Mouse (Mus musculus) erythroid progenitor cell, adult 5-6 weeks (primary cell): Measurements from ENCODE around the gene Mpc1. TPM values are rescaled to one million over a fixed set of nuclear protein-coding genes. Genes with fewer than 3 reads are reported as not detected.
"Not testable (repeated sequence)": the region's sequence is repeated elsewhere in the genome, so short reads cannot be mapped to it uniquely, and the experiment has no call there.

ENCODE experiments used
- ATAC-seq: replicated peaks from 2 replicates; pipeline ENCODE4 v1.8.0; 2016; ENCODE audit warnings: moderate number of reproducible peaks, mild to moderate bottlenecking, moderate TSS enrichment, inconsistent platforms; ENCODE audit not compliant: poor library complexity, low FRiP score, severe bottlenecking
- total RNA-seq, 2 experiments: library from RNA; stranded (forward) in 1 of 2; stranded (reverse) in 1 of 2; fragments of 150-400 nt in 1 of 2; fragments of 186-747, 209-891 nt in 1 of 2; gene quantifications; 2 replicates each; pipeline versions ENCODE4 v1.2.3 to v1.2.4; 2015 to 2017; ENCODE audit warnings: low replicate concordance in 2 of 2

The Mpc1 gene
- total RNA-seq (2015; ENCODE audit: low replicate concordance) (62.5 and 64.2 TPM in 2 replicates), total RNA-seq (2017; ENCODE audit: low replicate concordance) (29.8 and 39.3 TPM in 2 replicates)

DNA sequence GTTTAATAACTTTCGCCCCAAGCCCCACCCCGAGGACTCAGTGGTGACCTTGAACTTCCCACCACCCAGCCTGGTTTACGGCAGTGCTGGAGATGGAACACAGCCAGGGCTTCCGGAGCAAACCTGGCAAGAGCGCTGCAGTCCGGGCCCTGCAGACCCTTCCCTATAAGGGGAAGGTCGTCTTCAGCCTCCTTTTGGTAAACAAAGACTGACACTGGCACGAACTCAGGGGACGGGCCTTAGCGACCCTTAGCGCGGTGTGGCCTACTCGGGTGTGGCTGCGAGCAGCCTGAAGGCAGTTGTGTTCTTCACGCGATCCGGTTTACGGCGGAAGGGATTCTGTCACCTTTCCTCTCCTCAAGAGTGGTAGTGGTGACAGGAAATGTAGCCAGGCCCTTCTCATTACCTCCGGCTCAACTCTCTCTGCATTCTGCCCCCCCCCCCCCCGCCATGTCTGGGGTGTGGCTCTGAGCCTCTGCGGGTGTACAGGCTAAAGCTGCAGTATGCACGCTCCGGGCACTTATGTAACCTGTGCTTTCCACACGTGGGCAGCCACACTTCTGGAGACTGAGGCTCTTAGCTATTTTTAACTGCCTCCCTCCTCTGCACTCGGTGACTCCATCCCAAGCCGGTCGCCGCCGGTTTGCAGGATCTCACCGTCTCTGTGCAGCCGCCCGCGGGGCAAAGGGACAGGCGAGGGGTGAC is at the start of gene Mpc1:
Mpc1 (plus strand) TSS at position 84 of the 705 bp plus-strand sequence.
- peak; percentile 33 for ATAC-seq

DNA sequence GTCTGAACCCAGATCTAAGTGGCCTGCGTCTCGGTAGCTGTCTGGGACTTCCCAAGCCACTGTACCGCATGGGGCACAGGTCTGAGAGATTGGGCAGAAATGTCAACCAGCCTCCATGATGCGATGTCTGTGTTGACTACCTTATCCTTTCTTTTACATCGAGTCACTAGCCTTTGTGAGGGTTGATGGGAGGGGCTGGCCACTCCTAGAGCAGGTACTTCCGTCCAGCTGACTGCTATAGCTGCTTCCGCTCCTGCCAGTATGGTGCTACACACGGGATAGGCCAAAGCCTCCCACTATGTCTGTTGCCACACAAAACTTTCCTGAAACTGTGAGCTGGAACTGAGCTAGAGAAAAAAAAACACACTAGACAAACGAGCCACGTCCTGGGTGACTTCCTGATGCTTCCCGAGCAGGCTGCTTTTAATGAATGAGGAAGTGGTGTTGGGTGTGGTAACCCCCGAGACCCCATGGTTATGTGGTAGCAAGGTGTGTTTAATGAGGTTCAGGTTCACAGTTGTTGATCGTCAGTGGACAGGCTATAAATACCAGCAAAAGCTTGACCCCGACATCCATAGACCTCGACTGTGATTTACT is 49.0 kb upstream of the Mpc1 start:
- no peak for ATAC-seq

DNA sequence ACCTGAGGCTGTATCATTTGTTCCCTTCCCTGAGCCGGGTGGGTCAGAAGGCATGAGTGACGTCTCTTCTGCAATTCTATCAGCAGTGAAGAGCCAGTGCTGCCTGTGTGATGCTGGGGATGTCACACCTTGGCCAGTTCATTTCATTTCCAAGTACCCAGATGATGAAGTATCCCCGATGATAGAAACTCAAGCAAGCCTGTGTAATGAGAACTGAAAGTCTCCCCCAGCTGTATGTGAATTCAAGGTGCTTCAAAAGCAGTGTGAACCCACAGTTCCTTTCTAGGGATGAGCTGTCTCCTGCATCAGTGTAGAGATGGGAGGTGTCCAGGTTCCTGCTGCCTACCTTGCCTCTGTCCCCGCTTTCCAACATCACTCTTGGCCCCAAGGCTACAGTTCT is 48.2 kb upstream of the Mpc1 start:
- ATAC-seq, result no peak

DNA sequence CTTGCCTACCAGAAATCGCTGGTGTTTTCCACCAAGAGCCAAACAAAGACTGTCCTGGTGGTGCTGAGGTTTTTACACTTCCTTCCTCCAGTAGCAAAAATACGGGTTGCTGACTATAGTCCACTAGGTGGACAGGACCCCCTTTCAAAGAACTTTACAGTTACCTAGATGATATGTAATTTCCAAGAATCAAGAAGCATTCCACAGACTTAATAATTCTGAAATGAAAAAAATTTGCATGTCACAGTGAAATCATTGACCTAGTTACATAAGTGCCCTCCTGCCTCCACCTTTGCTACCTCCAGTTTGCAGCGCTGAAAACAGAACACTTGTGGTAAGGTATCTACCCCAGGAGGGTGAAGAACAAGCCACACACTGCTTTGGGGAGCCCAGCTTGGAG is 47.0 kb upstream of the Mpc1 start, which contains the start of gene Ccr6:
Ccr6 (plus strand) TSS at position 301 of the 400 bp plus-strand sequence.
- ATAC-seq, result no peak

DNA sequence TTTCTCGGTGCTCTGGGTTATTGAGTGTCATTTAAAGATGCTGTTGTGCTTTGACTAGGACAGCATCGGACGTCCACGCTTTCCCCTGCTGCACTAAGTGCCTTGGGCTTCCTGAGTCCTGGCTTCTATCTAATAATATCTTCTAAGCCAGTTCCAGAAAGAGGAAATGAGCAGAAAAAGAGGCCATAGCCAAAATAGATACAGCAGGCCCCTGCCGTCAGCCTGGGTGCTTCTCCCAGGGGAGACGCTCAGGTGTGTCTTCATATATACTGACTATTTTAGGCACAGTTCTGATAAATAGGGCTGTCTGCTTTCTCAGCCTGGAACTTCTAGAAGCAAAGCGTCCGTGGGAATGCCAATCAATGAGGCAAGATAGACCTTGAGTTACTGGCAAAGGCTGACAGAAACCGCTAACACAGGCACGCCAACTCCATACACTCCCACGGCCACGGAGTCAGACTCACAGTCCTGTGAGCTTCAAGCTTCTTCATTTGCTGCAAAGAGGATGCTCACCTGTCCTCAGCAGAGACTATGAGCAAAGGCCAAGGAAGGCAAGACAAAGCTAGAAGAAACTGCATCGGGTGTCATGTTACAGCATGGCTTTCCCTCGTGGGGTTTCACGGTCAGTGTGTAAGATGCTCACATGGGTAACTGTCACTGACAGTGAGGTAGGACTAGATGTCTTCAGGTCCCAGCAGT is 44.5 kb upstream of the Mpc1 start:
- ATAC-seq, result no peak

DNA sequence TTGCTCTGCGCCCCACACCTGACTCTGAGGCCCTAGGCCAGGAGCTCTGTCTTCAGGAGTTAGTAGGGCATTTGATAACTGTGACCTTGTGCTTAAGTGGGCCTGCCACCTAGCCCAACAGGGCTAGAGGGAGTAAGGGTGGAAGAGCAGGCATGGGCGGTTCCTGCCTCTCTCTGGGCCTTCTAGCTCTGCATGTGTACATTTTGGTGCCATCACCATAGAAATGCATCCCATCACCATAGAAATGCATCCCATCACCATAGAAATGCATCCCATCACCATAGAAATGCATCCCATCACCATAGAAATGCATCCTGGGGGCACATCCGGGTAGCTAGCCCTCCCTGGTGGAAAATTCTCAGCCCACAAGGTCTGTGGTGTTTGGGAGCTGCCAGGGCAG is 43.1 kb upstream of the Mpc1 start:
- ATAC-seq, result no peak

DNA sequence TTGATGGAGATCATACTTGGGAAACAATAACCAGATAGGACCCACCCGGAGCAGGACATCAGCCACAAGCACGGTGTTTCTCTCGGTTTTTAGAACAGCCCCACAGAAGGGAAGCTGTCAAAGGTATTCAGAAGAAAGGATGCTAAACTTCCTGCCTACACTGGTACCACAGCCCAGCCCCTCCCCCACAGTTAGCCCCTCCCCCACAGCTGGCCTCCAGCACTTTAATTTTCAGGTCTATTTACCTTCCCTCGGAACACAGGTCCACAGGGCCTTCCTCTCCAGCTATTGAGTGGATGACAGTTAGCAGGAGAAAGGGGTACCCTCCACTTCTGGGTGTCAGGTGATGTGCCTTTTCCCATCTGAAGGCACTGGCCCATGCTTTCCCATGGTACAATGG is 42.2 kb upstream of the Mpc1 start:
- ATAC-seq, result no peak

DNA sequence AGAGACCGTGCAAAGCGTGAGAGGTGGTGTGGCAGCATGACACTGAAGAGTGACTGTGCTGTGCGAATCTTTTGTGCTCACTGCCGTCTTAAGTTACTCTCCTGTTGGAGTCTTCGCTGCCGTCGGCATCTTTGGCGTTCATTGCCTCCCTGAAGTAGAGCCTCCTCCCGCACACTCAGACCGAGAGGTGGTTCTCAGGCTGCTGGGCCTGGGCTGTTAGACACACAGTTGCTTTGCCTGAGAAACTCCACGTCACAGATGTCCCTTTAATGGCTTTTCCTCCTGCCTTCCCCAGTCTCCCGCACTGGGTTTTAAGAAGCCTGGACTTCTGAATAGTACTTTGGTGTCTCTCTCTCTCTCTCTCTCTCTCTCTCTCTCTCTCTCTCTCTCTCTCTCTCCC is 41.1 kb upstream of the Mpc1 start:
- no peak for ATAC-seq

DNA sequence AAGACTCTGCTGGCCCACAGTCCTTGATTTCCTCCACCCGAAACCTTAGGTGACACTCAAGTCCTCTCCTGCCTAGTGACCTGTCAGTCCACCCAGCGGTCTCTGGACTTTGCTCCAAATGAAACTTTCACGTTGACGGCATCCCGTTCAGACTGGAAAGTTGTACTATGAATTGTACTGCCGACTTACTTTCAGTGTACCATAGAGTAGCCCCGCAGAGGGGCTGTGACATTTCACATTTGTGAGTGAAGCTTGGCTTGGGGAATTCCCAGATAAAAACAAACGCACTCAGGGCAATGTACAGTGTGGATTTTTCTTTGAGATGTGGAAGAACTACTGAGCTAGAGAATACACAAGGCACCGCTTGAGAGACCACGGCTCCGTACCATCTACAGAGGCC is 40.5 kb upstream of the Mpc1 start:
- ATAC-seq, result no peak

DNA sequence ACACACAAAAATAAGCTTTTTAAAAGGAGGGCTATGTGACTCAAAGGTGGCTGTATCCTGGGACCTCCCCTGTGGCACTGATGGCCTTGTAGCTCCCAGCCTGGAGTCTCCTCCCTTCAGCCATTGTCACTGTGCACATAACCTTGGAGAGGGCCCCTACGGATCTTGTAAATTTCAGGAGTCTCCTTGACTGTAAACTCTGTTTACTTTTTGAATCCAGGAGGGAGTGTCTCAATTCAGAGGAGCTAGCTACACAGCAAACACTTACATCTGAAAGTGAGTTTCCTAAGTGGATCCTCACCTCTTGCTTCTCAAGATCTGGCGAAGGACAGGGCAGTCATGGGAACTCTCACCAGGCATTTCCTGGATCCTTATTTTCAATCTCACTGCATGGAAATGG is 38.6 kb upstream of the Mpc1 start:
- ATAC-seq, result 0 out of 2 replicates have a peak, but pooled peaks have one; percentile 17

DNA sequence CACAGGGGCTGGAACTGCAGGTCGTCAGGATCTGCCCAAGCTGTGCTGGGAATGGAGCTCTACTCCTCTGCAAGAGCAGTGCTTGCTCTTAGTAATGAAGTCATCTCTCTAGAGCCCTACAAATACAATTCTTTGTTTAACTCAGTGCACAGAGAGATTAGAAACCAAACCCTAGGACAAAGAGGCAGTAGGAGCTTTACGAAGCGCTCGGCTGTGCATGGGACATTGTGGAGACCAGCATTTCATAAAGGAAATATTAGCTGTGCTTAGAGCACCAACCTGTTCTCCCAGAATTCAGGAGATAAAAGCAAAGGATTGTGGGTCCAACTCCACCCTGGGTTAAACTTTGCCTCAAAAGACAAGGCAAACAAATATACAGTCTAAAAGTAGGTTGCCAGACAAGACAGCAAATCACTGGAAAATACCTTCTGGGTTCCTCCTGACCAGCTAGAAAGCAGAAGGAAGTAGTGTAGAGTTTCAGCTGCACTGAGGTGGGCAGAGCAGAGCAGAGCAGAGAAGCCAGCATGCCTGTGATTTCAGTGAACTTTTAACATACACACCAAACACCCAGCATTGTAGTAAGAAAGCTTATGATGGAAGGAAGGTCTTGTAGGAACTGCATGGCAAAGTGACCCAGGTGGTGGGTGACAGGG is 36.5 kb upstream of the Mpc1 start:
- ATAC-seq, result no peak

DNA sequence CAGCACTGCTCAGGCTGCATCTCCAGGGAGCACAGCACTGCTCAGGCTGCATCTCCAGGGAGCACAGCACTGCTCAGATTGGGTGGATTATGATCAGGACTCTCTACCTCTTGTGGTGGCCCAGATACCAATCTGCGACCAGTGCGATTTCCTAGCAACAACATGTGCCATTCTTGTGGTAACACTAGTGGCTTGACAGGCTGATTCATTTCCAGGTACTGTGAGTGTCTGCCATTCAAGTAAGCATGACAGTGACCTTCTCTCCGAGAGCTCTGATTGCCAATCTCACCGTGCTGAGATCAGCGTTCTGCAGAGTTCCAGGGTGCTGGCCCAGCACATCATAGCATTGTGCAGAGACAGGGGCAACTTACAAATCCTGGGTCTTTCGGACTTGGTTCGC is 31.0 kb upstream of the Mpc1 start:
- no peak for ATAC-seq

DNA sequence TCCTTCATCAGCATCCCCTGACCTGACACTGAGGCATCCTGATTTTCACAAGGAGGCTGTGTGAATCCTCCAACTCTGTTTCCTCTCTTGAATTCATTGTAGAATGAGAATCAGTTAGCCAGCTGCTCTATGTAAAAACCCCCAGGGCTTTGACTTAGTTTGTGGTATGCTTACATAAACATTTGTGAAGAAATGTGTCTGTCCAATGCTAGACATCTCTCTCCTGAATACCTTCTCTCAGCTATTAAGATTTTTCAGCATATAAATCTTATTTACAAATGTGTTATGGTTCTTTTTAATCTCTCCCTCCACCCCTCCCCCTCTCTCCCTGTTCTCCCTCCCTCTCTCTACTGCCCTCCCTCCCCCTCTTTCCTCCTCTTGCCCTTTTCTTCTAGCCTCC is 28.4 kb upstream of the Mpc1 start:
- ATAC-seq, result no peak

DNA sequence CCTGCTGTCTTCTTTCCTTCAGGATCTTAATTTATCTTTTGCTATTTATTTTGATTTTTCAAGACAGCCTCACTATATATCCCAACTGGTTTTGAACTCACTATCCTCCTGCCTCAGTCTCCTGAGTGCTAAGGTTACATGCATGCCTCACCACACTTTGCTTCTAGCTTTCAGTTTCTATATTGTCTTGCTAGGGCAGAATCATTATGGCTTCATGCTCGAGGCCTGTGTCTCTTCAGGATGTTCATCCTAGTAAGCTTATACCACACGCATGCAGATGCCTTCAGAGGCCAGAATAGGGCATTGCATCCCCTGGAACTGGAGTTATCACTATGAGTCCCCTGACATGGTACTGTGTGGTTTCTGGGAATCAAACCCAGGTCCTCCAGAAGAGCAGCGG is 27.8 kb upstream of the Mpc1 start:
- no peak for ATAC-seq

DNA sequence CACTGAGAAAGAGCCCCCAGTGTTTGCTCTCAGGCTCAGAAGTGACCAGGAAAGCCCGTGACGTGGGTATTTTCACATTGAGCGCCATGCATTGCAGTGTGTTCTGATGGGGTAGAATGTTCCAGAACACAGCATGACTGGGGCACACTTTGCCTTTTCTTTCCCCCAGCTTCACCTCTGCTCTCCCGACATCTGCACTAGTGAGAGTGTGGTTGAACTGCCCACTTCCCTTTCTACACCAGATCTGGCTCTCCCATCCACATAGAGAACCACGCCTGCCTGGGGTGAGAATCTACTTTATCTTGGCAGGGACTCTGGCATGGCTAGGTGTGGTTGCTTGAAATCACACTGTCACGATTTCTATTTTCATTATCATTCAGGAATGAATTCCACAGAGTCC is 27.1 kb upstream of the Mpc1 start:
- no peak for ATAC-seq

DNA sequence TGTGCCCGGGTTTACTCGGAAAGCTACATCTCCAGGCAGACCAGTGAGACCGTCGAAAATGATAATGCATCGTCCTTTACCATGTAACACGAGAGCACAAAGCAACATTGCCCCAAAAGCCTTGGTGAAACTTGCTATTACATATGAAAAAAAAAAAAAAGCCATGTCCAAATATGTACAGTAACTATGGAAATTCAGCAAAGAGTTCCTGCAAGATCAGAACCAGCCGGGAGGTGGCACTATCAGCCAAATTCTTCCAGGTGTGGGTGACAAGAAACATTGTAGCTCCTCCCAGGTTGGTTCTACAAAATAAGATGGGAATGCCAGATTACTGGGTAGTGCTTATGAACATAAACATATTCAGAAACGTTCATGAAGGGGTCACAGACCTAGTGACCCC is 25.7 kb upstream of the Mpc1 start:
- ATAC-seq, result no peak

DNA sequence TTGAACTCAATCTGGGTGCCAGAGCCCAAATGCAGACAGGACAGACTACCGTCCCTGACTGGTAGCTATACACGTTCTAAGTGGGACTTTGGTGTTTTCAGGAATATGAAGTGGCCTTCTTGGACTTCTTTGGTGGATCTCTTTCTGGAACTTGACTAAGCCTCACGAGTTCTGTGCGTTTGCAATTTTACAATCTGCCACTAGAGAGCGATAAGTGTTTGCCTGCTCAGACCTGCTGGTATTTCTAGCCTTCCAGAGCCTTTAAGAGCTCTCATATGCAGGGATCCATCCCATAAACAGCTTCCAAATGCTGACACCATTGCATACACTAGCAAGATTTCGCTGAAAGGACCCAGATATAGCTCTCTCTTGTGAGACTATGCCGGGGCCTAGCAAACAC is 18.1 kb upstream of the Mpc1 start:
- ATAC-seq, result not testable (repeated sequence)

DNA sequence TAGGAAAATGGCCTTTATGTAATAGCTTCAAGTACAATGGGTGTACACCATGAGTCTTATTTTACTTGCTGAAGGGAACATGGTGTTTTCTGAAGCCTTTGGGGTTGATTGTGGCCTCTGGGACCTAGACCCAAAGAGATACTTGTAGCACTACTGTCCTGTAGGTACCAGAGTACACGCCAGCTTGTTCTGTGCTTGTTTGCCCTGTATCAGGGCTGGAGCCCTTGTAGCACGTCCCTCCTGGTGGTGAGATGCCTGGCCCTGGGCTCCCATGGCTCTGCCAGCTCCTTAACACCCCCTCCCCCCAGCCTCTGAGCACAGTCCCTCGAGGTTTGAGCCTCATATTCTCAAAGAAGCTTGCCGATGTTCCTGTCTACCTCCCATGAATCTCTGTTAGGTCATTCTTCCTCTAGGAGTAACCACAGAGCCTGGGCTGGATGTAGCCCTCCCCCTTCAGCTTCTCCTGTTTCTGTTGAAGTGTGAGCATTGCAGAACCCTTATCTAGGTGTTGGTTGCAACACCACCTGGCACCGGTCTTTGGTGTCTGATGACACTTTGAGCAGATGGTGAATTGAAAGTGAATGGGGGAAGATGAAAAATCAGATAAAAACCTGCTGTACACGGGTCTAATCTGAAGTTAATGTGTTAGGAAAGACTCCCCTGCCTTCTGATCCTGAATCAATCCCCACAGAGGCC is 10.5 kb upstream of the Mpc1 start:
- ATAC-seq, result no peak

DNA sequence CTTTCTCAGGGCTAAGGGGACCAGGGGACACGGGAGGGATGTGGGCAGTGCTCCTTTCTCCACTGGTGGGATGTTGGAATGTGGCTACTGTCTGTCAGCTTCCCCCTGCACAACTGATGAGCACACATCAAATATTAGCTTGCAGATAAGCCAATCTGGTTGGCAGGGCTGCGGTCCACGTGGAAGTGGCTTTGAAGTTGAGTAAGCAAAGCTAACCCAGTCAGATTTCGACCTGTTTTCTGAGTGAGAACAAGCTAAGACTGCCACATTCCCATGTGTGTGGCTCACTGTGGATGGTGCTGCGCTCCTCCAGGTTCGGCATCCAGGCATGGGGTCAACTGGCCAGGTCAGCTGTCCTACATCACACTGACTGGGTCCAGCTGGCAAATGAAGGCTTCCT is 9.8 kb upstream of the Mpc1 start:
- no peak for ATAC-seq

DNA sequence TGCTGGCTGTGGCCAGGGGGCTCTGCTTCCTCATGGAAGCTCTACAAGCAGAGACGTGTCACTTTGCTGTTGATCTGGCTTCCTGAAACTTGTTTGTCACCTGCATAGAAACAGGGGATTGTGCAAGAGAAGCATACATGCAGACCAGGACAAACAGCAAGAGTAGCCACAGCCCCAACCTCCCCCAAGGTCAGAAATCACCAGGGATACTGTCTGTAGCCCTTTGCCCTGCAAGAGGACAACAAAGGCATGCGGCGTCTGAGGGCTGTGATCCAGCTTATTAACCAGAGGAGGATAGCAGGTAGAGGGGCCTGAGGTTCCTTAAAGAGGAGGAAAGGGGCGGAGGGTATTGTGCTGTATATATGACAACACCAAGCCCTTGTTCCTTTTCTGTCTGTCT is 6.6 kb upstream of the Mpc1 start:
- no peak for ATAC-seq
